Mouse (Mus musculus): Measurements from ENCODE around the gene Krtap5-1.

- no peak for TF ChIP-seq POLR2A (IDR thresholded peaks at IDR 0.05; ENCODE audit: borderline replicate concordance, extremely low read depth, low read depth, low read length)
- 0 out of 2 replicates have a peak, but pooled peaks have one; percentile 6 for TF ChIP-seq CTCF (IDR thresholded peaks at IDR 0.05; ENCODE audit: insufficient read depth, low read length)
Measured at GRCm38 (mm10) chr7:142249824-142250223, 47.1 kb downstream of the Krtap5-1 start.

All from lung, adult 2 months (tissue).